Mouse (Mus musculus): Measurements from ENCODE around the gene Flvcr2.

The Flvcr2 gene

GRCm38 (mm10) chr12:85761471-85761870 is 15.1 kb downstream of the Flvcr2 start:
- TF ChIP-seq GATA4 (IDR thresholded peaks at IDR 0.05; ENCODE audit: insufficient replicate concordance, low read length): no peak

GRCm38 (mm10) chr12:85764686-85765085 is 18.3 kb downstream of the Flvcr2 start:
- no peak for TF ChIP-seq GATA4 (IDR thresholded peaks at IDR 0.05; ENCODE audit: insufficient replicate concordance, low read length)

- no peak; the same call in 1 of the 2 replicates for TF ChIP-seq GATA4 (IDR thresholded peaks at IDR 0.05; ENCODE audit: insufficient replicate concordance, low read length)
Measured at GRCm38 (mm10) chr12:85766287-85766686, 19.9 kb downstream of the Flvcr2 start.

GRCm38 (mm10) chr12:85767750-85768149 is 21.4 kb downstream of the Flvcr2 start:
- TF ChIP-seq GATA4 (IDR thresholded peaks at IDR 0.05; ENCODE audit: insufficient replicate concordance, low read length): no peak

- TF ChIP-seq GATA4 (IDR thresholded peaks at IDR 0.05; ENCODE audit: insufficient replicate concordance, low read length): no peak
Measured at GRCm38 (mm10) chr12:85771356-85771755, 25.0 kb downstream of the Flvcr2 start.

- TF ChIP-seq GATA4 (IDR thresholded peaks at IDR 0.05; ENCODE audit: insufficient replicate concordance, low read length): no peak
Measured at GRCm38 (mm10) chr12:85778962-85779361, 32.6 kb downstream of the Flvcr2 start.

- no peak for TF ChIP-seq GATA4 (IDR thresholded peaks at IDR 0.05; ENCODE audit: insufficient replicate concordance, low read length)
Measured at GRCm38 (mm10) chr12:85779707-85780106, 33.4 kb downstream of the Flvcr2 start.

- no peak for TF ChIP-seq GATA4 (IDR thresholded peaks at IDR 0.05; ENCODE audit: insufficient replicate concordance, low read length)
Measured at GRCm38 (mm10) chr12:85781606-85782005, 35.3 kb downstream of the Flvcr2 start.

GRCm38 (mm10) chr12:85784916-85785815 is 38.8 kb downstream of the Flvcr2 start:
- no peak for TF ChIP-seq GATA4 (IDR thresholded peaks at IDR 0.05; ENCODE audit: insufficient replicate concordance, low read length)

- no peak for TF ChIP-seq GATA4 (IDR thresholded peaks at IDR 0.05; ENCODE audit: insufficient replicate concordance, low read length)
Measured at GRCm38 (mm10) chr12:85792158-85792557, 45.8 kb downstream of the Flvcr2 start.

- TF ChIP-seq GATA4 (IDR thresholded peaks at IDR 0.05; ENCODE audit: insufficient replicate concordance, low read length): no peak
Measured at GRCm38 (mm10) chr12:85792821-85793346, 46.5 kb downstream of the Flvcr2 start.

- no peak for TF ChIP-seq GATA4 (IDR thresholded peaks at IDR 0.05; ENCODE audit: insufficient replicate concordance, low read length)
Measured at GRCm38 (mm10) chr12:85794094-85794493, 47.8 kb downstream of the Flvcr2 start.

GRCm38 (mm10) chr12:85795551-85795950 is 49.2 kb downstream of the Flvcr2 start:
- TF ChIP-seq GATA4 (IDR thresholded peaks at IDR 0.05; ENCODE audit: insufficient replicate concordance, low read length): no peak

- TF ChIP-seq GATA4 (IDR thresholded peaks at IDR 0.05; ENCODE audit: insufficient replicate concordance, low read length): no peak
Measured at GRCm38 (mm10) chr12:85800031-85800430, 53.7 kb downstream of the Flvcr2 start.

- peak; percentile 89 for TF ChIP-seq GATA4 (IDR thresholded peaks at IDR 0.05; ENCODE audit: insufficient replicate concordance, low read length)
Measured at GRCm38 (mm10) chr12:85809726-85810125, 63.4 kb downstream of the Flvcr2 start.

GRCm38 (mm10) chr12:85810959-85811358 is 64.6 kb downstream of the Flvcr2 start:
- no peak for TF ChIP-seq GATA4 (IDR thresholded peaks at IDR 0.05; ENCODE audit: insufficient replicate concordance, low read length)
